Mouse (Mus musculus) limb, embryonic 11.5 days (tissue): Measurements from ENCODE around the gene Mical1. TPM values are rescaled to one million over a fixed set of nuclear protein-coding genes. Genes with fewer than 3 reads are reported as not detected.

Source experiments
- polyA plus RNA-seq: library from polyadenylated mRNA; unstranded; fragments of >200 nt; fragmentation: Nextera tagmentation; extraction: Ambion mirVana; gene quantifications from 2 replicates; pipeline ENCODE4 v1.2.1, GENCODE M21; 2014

The Mical1 gene
- polyA plus RNA-seq, 1 experiment from 2014 or later: 40.0 TPM

Other genes starting within 250 kb of the Mical1 start
- gene Fig4, start 173.1 kb upstream of the Mical1 start, polyA plus RNA-seq: 13.9 and 15.1 TPM in 2 replicates
- gene Ak9, start 172.3 kb upstream of the Mical1 start, polyA plus RNA-seq: 0.03 TPM in 1 of 2 replicates, not detected in the other
- gene Zbtb24, start 25.9 kb upstream of the Mical1 start, polyA plus RNA-seq: 17.3 and 20.9 TPM in 2 replicates
- 57.3 and 62.3 TPM in 2 replicates for gene Smpd2, start 14.1 kb downstream of the Mical1 start, polyA plus RNA-seq
- 0.43 and 1.1 TPM in 2 replicates for gene Ppil6, start 14.1 kb downstream of the Mical1 start, polyA plus RNA-seq
- 171 and 180 TPM in 2 replicates for gene Cd164, start 43.1 kb downstream of the Mical1 start, polyA plus RNA-seq
- gene Ccdc162, start 240.3 kb downstream of the Mical1 start, polyA plus RNA-seq: 0.29 and 0.54 TPM in 2 replicates